Mouse (Mus musculus): ENCODE measurements around the gene Atl1. TPM values are rescaled to one million over a fixed set of nuclear protein-coding genes. Genes with fewer than 3 reads are reported as not detected.
A peak's percentile ranks its signal among the peaks of the same experiment; 100 is the strongest.

Gene Atl1
- polyA plus RNA-seq (2012; rRNA removed), result 0.95 and 2.1 TPM in 2 replicates

GRCm38 (mm10) chr12:69892371-69893251 is at the start of gene Atl1, which contains the start of gene Map4k5:
Gene Atl1 (plus strand): TSS chr12:69892614.
Gene Map4k5 (minus strand): TSS chr12:69893200.
- no peaks in the 10 kb centered on the region for H3K27me3 ChIP-seq (replicated peaks; ENCODE audit: control insufficient read depth, insufficient read depth, low read length)
- WGBS, result under 1% methylated on average over 117 of the region's 118 CpGs
- peak; percentile 93 for DNase-seq
- peak within 1 kb of the TSS; percentile 74 for H3K4me3 ChIP-seq (ENCODE audit: insufficient read depth, low read depth, low read length)
- H3K36me3 ChIP-seq (ENCODE audit: control insufficient read depth, insufficient read depth, low read length), result no peaks in the 10 kb centered on the region
- TF ChIP-seq POLR2A (IDR thresholded peaks at IDR 0.05; ENCODE audit: low read depth, low read length), result peak; percentile 4
- TF ChIP-seq CTCF (conservative IDR thresholded peaks at IDR 0.05; ENCODE audit: insufficient read depth, insufficient read length, low read depth, low read length), result peak; percentile 67
- H3K4me1 ChIP-seq (ENCODE audit: control insufficient read depth, insufficient read depth, low read length), result peaks cover 15% of the 10 kb centered on the region
- peak within 1 kb of the TSS; percentile 81 for H3K27ac ChIP-seq (ENCODE audit: insufficient read depth, low read depth, low read length)

- TF ChIP-seq CTCF (conservative IDR thresholded peaks at IDR 0.05; ENCODE audit: insufficient read depth, insufficient read length, low read depth, low read length) (no peak), POLR2A (IDR thresholded peaks at IDR 0.05; ENCODE audit: low read depth, low read length) (no peak)
- no peaks in the 10 kb centered on the region for H3K4me1 ChIP-seq (ENCODE audit: control insufficient read depth, insufficient read depth, low read length)
- peaks cover 11% of the 10 kb centered on the region for H3K36me3 ChIP-seq (ENCODE audit: control insufficient read depth, insufficient read depth, low read length)
- 67% methylated on average over 19 of the region's 19 CpGs for WGBS
- no peak overlapping the region for H3K4me3 ChIP-seq (ENCODE audit: insufficient read depth, low read depth, low read length)
- no peak for DNase-seq
- H3K27ac ChIP-seq (ENCODE audit: insufficient read depth, low read depth, low read length), result no peak overlapping the region
- H3K27me3 ChIP-seq (replicated peaks; ENCODE audit: control insufficient read depth, insufficient read depth, low read length), result no peaks in the 10 kb centered on the region
These were observed 48.6 kb upstream of the Atl1 start for GRCm38 (mm10) chr12:69843531-69844445.

GRCm38 (mm10) chr12:69845722-69846121 is 46.7 kb upstream of the Atl1 start:
- no peak for DNase-seq
- peaks cover 10% of the 10 kb centered on the region for H3K36me3 ChIP-seq (ENCODE audit: control insufficient read depth, insufficient read depth, low read length)
- no peak overlapping the region for H3K4me3 ChIP-seq (ENCODE audit: insufficient read depth, low read depth, low read length)
- H3K27me3 ChIP-seq (replicated peaks; ENCODE audit: control insufficient read depth, insufficient read depth, low read length), result no peaks in the 10 kb centered on the region
- 85% methylated on average over 9 of the region's 9 CpGs for WGBS
- TF ChIP-seq POLR2A (IDR thresholded peaks at IDR 0.05; ENCODE audit: low read depth, low read length) (no peak), CTCF (conservative IDR thresholded peaks at IDR 0.05; ENCODE audit: insufficient read depth, insufficient read length, low read depth, low read length) (no peak)
- no peak overlapping the region for H3K27ac ChIP-seq (ENCODE audit: insufficient read depth, low read depth, low read length)
- no peaks in the 10 kb centered on the region for H3K4me1 ChIP-seq (ENCODE audit: control insufficient read depth, insufficient read depth, low read length)

- no peaks in the 10 kb centered on the region for H3K4me1 ChIP-seq (ENCODE audit: control insufficient read depth, insufficient read depth, low read length)
- no peak for TF ChIP-seq POLR2A (IDR thresholded peaks at IDR 0.05; ENCODE audit: low read depth, low read length)
- TF ChIP-seq CTCF (conservative IDR thresholded peaks at IDR 0.05; ENCODE audit: insufficient read depth, insufficient read length, low read depth, low read length), result no peak
- no peaks in the 10 kb centered on the region for H3K27me3 ChIP-seq (replicated peaks; ENCODE audit: control insufficient read depth, insufficient read depth, low read length)
- no peak for DNase-seq
- H3K36me3 ChIP-seq (ENCODE audit: control insufficient read depth, insufficient read depth, low read length), result peaks cover 8% of the 10 kb centered on the region; the same call in 1 of the 2 replicates
- H3K4me3 ChIP-seq (ENCODE audit: insufficient read depth, low read depth, low read length), result no peak overlapping the region
- H3K27ac ChIP-seq (ENCODE audit: insufficient read depth, low read depth, low read length), result no peak overlapping the region
- WGBS, result 93% methylated on average over 9 of the region's 9 CpGs
These were observed 45.9 kb upstream of the Atl1 start for GRCm38 (mm10) chr12:69846499-69846898.

- 74% methylated on average over 12 of the region's 12 CpGs for WGBS
- H3K36me3 ChIP-seq (ENCODE audit: control insufficient read depth, insufficient read depth, low read length), result peaks cover 7% of the 10 kb centered on the region; the same call in 1 of the 2 replicates
- DNase-seq, result peak; percentile 30
These were observed 44.1 kb upstream of the Atl1 start for GRCm38 (mm10) chr12:69848083-69848878.

GRCm38 (mm10) chr12:69852288-69852687 is 40.1 kb upstream of the Atl1 start:
- WGBS, result 71% methylated on average over 9 of the region's 9 CpGs
- H3K36me3 ChIP-seq (ENCODE audit: control insufficient read depth, insufficient read depth, low read length), result peaks cover 3% of the 10 kb centered on the region; the same call in 1 of the 2 replicates
- no peaks in the 10 kb centered on the region for H3K4me1 ChIP-seq (ENCODE audit: control insufficient read depth, insufficient read depth, low read length)
- no peaks in the 10 kb centered on the region for H3K27me3 ChIP-seq (replicated peaks; ENCODE audit: control insufficient read depth, insufficient read depth, low read length)
- TF ChIP-seq POLR2A (IDR thresholded peaks at IDR 0.05; ENCODE audit: low read depth, low read length) (no peak), CTCF (conservative IDR thresholded peaks at IDR 0.05; ENCODE audit: insufficient read depth, insufficient read length, low read depth, low read length) (no peak)
- no peak overlapping the region for H3K4me3 ChIP-seq (ENCODE audit: insufficient read depth, low read depth, low read length)
- H3K27ac ChIP-seq (ENCODE audit: insufficient read depth, low read depth, low read length), result no peak overlapping the region
- DNase-seq, result no peak

More at GRCm38 (mm10) chr12:69848083-69848878, 44.1 kb upstream of the Atl1 start:
- 0 out of 2 replicates have a peak, but pooled peaks have one; percentile 5 for TF ChIP-seq CTCF (conservative IDR thresholded peaks at IDR 0.05; ENCODE audit: insufficient read depth, insufficient read length, low read depth, low read length)
- TF ChIP-seq POLR2A (IDR thresholded peaks at IDR 0.05; ENCODE audit: low read depth, low read length), result no peak
- Histone ChIP-seq H3K4me3 (ENCODE audit: insufficient read depth, low read depth, low read length) (no peak overlapping the region), H3K4me1 (ENCODE audit: control insufficient read depth, insufficient read depth, low read length) (no peaks in the 10 kb centered on the region), H3K27ac (ENCODE audit: insufficient read depth, low read depth, low read length) (no peak overlapping the region), H3K27me3 (replicated peaks; ENCODE audit: control insufficient read depth, insufficient read depth, low read length) (no peaks in the 10 kb centered on the region)

Data from kidney, adult 2 months (tissue).